Mouse (Mus musculus): ENCODE data around the gene Umodl1. TPM values are rescaled to one million over a fixed set of nuclear protein-coding genes. Genes with fewer than 3 reads are reported as not detected.

Gene Umodl1
- polyA plus RNA-seq, 1 experiment from 2014 or later = 0.44 TPM

DNA sequence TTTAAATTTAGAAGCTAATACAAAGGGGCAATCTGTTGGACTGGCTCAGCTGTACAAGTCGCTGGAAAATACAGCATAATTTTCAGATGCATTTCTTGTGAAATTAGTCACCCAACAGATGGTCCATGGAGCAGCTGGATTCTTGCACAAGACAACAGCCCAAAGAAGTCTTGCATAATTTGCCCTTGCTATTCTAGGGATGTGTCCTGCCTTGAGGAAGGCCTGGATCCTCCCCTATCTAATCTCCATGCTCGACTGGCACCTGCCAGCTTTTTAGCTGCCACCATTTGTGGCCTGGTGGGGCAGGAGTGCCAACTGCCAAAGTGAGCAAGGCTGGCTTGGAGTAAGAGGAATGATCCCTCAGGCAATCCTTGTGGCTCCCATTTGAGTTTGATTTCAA, 22.9 kb downstream of the Umodl1 start:
- no peak overlapping the region for H3K4me3 ChIP-seq (ENCODE audit: low read length)
- no peak overlapping the region for H3K9ac ChIP-seq (ENCODE audit: low read length)
- H3K27me3 ChIP-seq (ENCODE audit: control insufficient read depth, insufficient read depth, low read depth, low read length) = no peaks in the 10 kb centered on the region
- WGBS = 44% methylated on average over 2 of the region's 2 CpGs
- H3K27ac ChIP-seq (ENCODE audit: low read length) = no peak overlapping the region
- peaks cover 7% of the 10 kb centered on the region for H3K4me1 ChIP-seq (replicated peaks; ENCODE audit: control insufficient read depth, insufficient read depth, low read length)
- no peak overlapping the region for H3K4me2 ChIP-seq (ENCODE audit: low read depth, low read length)
- no peaks in the 10 kb centered on the region for H3K9me3 ChIP-seq (ENCODE audit: control insufficient read depth, low read length)
- no peak; the same call in 1 of the 2 replicates for ATAC-seq (ENCODE audit: low read depth)
- H3K36me3 ChIP-seq (ENCODE audit: control insufficient read depth, insufficient read depth, low read length) = no peaks in the 10 kb centered on the region

DNA sequence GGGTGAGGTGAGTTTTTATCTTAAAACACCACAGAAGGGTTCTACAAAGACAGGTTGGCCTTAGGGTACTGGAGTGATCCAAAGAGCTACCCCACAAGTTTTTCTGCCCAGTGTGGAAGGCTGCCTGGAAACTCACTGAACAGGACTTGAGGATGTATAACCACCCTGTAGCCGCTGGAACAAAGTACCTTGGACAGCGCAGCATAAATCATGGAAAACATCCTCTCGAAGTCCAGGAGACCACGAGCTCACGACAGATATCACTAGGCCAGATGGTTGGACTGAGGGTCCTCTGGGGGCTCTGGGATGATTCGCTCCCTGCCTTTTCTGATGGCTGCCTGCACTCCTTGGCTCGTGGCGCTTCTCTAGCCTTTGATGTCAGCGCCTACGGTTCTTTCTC, 24.1 kb downstream of the Umodl1 start:
- WGBS = 55% methylated on average over 10 of the region's 10 CpGs
- peaks cover 6% of the 10 kb centered on the region for H3K4me1 ChIP-seq (replicated peaks; ENCODE audit: control insufficient read depth, insufficient read depth, low read length)
- no peaks in the 10 kb centered on the region for H3K27me3 ChIP-seq (ENCODE audit: control insufficient read depth, insufficient read depth, low read depth, low read length)
- no peak overlapping the region for H3K4me2 ChIP-seq (ENCODE audit: low read depth, low read length)
- H3K9ac ChIP-seq (ENCODE audit: low read length) = no peak overlapping the region
- H3K9me3 ChIP-seq (ENCODE audit: control insufficient read depth, low read length) = no peaks in the 10 kb centered on the region
- no peak for ATAC-seq (ENCODE audit: low read depth)
- H3K36me3 ChIP-seq (ENCODE audit: control insufficient read depth, insufficient read depth, low read length) = no peaks in the 10 kb centered on the region
- no peak overlapping the region for H3K27ac ChIP-seq (ENCODE audit: low read length)
- H3K4me3 ChIP-seq (ENCODE audit: low read length) = no peak overlapping the region

DNA sequence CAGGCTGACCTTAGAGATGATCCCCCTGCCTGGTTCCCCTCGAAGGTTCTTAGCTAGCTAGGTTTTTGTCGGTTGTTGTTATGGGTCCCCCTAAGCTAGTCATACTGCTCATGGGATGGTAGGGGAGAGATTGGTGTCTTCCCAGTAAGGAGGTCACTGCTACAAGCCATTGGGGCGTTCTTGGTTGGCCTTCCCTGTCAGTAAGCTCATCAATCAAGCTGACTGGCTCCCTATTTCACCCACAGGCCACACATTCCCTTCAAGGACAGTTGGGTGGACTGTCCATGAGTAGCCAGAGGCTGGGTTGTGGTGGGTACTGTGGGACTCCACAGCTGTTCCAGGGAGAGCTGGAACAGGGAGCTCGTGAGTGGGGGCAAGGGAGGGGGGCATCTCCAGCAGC, 29.1 kb downstream of the Umodl1 start:
- H3K4me1 ChIP-seq (replicated peaks; ENCODE audit: control insufficient read depth, insufficient read depth, low read length) = no peaks in the 10 kb centered on the region
- H3K9me3 ChIP-seq (ENCODE audit: control insufficient read depth, low read length) = no peaks in the 10 kb centered on the region
- ATAC-seq (ENCODE audit: low read depth) = no peak
- no peak overlapping the region for H3K4me3 ChIP-seq (ENCODE audit: low read length)
- H3K9ac ChIP-seq (ENCODE audit: low read length) = no peak overlapping the region
- WGBS = 41% methylated on average over 4 of the region's 4 CpGs
- H3K36me3 ChIP-seq (ENCODE audit: control insufficient read depth, insufficient read depth, low read length) = no peaks in the 10 kb centered on the region
- H3K27ac ChIP-seq (ENCODE audit: low read length) = no peak overlapping the region
- H3K4me2 ChIP-seq (ENCODE audit: low read depth, low read length) = no peak overlapping the region
- H3K27me3 ChIP-seq (ENCODE audit: control insufficient read depth, insufficient read depth, low read depth, low read length) = no peaks in the 10 kb centered on the region

DNA sequence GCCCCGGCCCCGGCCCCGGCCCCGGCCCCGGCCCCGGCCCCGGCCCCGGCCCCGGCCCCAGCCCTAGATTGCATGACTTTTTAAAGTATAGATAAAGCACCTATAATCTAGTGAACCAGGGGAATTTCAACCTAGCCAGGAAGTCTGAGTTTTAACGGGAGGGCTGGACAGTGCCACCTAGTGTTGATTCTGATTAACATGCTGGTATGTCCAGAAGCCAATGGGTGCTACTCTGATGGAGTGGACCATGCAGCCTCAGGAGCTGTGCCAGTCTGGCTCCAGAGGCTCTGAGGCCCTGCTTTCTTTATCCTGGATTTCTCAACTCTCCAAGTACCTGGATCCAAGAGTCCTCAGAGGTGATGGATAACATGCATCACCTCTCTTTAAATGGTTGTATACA, 35.8 kb downstream of the Umodl1 start:
- Histone ChIP-seq H3K27ac (ENCODE audit: low read length) (no peak overlapping the region), H3K4me3 (ENCODE audit: low read length) (no peak overlapping the region), H3K36me3 (ENCODE audit: control insufficient read depth, insufficient read depth, low read length) (no peaks in the 10 kb centered on the region), H3K9ac (ENCODE audit: low read length) (no peak overlapping the region), H3K9me3 (ENCODE audit: control insufficient read depth, low read length) (no peaks in the 10 kb centered on the region), H3K4me1 (replicated peaks; ENCODE audit: control insufficient read depth, insufficient read depth, low read length) (no peaks in the 10 kb centered on the region), H3K4me2 (ENCODE audit: low read depth, low read length) (no peak overlapping the region), H3K27me3 (ENCODE audit: control insufficient read depth, insufficient read depth, low read depth, low read length) (no peaks in the 10 kb centered on the region)
- 59% methylated on average over 10 of the region's 10 CpGs for WGBS
- no peak for ATAC-seq (ENCODE audit: low read depth)

DNA sequence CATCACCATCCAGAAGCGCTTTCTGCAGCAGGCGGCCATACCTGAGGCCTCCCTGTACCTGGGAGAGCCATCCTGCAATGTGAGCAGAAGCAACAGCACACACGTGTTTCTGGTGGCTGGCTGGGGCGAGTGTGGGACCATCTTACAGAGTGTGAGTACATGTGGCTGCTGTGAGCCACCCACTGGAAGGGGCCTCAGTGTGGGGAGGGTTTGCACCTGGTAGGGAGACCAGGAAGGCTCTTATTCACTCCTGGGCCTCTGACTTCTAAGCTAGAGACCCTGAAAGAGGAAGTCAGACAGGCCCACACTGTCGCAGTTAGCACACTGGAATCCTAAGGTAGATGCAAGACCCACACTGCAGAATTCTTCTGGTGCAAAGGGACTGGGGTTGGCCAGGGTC, 41.9 kb downstream of the Umodl1 start:
- H3K36me3 ChIP-seq (ENCODE audit: control insufficient read depth, insufficient read depth, low read length) = no peaks in the 10 kb centered on the region
- 64% methylated on average over 5 of the region's 5 CpGs for WGBS
- no peak overlapping the region for H3K27ac ChIP-seq (ENCODE audit: low read length)
- ATAC-seq (ENCODE audit: low read depth) = no peak
- no peaks in the 10 kb centered on the region for H3K4me1 ChIP-seq (replicated peaks; ENCODE audit: control insufficient read depth, insufficient read depth, low read length)
- H3K9ac ChIP-seq (ENCODE audit: low read length) = no peak overlapping the region
- no peaks in the 10 kb centered on the region for H3K27me3 ChIP-seq (ENCODE audit: control insufficient read depth, insufficient read depth, low read depth, low read length)
- H3K4me3 ChIP-seq (ENCODE audit: low read length) = no peak overlapping the region
- H3K9me3 ChIP-seq (ENCODE audit: control insufficient read depth, low read length) = no peaks in the 10 kb centered on the region
- no peak overlapping the region for H3K4me2 ChIP-seq (ENCODE audit: low read depth, low read length)

DNA sequence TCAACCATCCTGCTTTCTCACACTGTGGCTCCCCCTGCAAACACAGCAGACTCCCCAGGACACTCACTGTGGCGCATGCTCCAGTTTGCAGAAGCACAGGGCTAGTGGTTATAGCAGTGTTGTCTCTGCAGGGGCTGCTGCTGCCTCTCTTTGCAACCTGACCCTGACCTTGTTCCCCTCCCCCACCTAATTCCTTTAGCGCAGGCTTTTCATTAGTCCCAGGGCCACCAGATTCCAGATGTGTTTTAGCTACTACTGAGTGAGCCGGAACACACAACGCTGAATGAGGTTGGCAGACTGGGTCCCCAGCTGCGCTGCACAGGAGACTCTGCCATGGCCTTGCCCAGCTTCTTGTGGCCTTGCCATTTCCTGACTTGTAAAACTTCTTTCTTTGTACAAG, 46.5 kb downstream of the Umodl1 start:
- WGBS = 32% methylated on average over 5 of the region's 5 CpGs

DNA sequence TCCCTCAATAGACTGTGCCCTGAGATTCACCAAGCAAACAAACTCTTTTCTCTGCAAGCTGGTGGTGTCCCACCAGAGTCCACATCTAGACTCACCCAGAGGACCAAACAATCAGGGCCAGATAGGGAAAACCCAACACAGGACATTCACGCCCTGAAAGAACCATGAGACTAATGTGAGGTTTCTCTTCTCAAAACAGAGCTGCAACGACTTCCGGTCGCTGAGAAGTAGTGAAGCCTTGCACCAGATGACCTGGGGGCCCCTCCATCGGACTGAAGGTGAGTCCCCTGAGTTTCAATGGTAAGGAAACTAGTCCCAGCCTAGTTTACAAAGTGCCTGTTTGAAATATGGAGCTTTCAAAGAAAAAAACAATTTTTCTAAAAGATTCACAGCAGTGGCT, 48.2 kb downstream of the Umodl1 start:
- H3K9ac ChIP-seq (ENCODE audit: low read length) = no peak overlapping the region
- no peaks in the 10 kb centered on the region for H3K36me3 ChIP-seq (ENCODE audit: control insufficient read depth, insufficient read depth, low read length)
- no peak overlapping the region for H3K4me3 ChIP-seq (ENCODE audit: low read length)
- no peak for ATAC-seq (ENCODE audit: low read depth)
- no peaks in the 10 kb centered on the region for H3K27me3 ChIP-seq (ENCODE audit: control insufficient read depth, insufficient read depth, low read depth, low read length)
- H3K4me2 ChIP-seq (ENCODE audit: low read depth, low read length) = no peak overlapping the region
- H3K9me3 ChIP-seq (ENCODE audit: control insufficient read depth, low read length) = no peaks in the 10 kb centered on the region
- H3K4me1 ChIP-seq (replicated peaks; ENCODE audit: control insufficient read depth, insufficient read depth, low read length) = no peaks in the 10 kb centered on the region
- no peak overlapping the region for H3K27ac ChIP-seq (ENCODE audit: low read length)
- 79% methylated on average over 5 of the region's 5 CpGs for WGBS

More for the DNA sequence above, 46.5 kb downstream of the Umodl1 start:
- no peak overlapping the region for H3K4me2 ChIP-seq (ENCODE audit: low read depth, low read length)
- no peaks in the 10 kb centered on the region for H3K4me1 ChIP-seq (replicated peaks; ENCODE audit: control insufficient read depth, insufficient read depth, low read length)
- ATAC-seq (ENCODE audit: low read depth) = no peak
- no peak overlapping the region for H3K4me3 ChIP-seq (ENCODE audit: low read length)
- no peaks in the 10 kb centered on the region for H3K9me3 ChIP-seq (ENCODE audit: control insufficient read depth, low read length)
- H3K9ac ChIP-seq (ENCODE audit: low read length) = no peak overlapping the region
- H3K27ac ChIP-seq (ENCODE audit: low read length) = no peak overlapping the region
- H3K27me3 ChIP-seq (ENCODE audit: control insufficient read depth, insufficient read depth, low read depth, low read length) = no peaks in the 10 kb centered on the region
- H3K36me3 ChIP-seq (ENCODE audit: control insufficient read depth, insufficient read depth, low read length) = no peaks in the 10 kb centered on the region

DNA sequence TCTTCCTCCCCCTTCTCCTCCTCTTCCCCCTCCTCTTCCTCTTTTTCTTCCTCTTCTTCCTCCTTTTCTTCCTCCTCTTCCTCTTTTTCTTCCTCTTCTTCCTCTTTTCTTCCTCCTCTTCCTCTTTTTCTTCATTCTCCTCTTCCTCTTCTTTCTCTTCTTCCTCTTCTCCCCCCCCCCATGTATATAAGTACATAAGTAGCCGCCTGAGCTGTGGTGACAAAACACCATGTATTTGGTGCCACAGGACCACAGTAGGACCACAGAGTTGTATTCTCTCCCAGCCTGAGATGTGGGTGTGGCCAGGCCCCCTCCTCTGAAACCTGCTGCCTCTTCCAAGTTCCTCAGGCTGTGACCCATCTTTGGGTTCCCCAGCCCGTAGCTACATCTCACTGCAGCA, 50.8 kb downstream of the Umodl1 start:
- Histone ChIP-seq H3K9me3 (ENCODE audit: control insufficient read depth, low read length) (no peaks in the 10 kb centered on the region), H3K9ac (ENCODE audit: low read length) (no peak overlapping the region), H3K4me1 (replicated peaks; ENCODE audit: control insufficient read depth, insufficient read depth, low read length) (no peaks in the 10 kb centered on the region), H3K4me2 (ENCODE audit: low read depth, low read length) (no peak overlapping the region), H3K36me3 (ENCODE audit: control insufficient read depth, insufficient read depth, low read length) (no peaks in the 10 kb centered on the region), H3K4me3 (ENCODE audit: low read length) (no peak overlapping the region), H3K27me3 (ENCODE audit: control insufficient read depth, insufficient read depth, low read depth, low read length) (no peaks in the 10 kb centered on the region), H3K27ac (ENCODE audit: low read length) (no peak overlapping the region)
- 75% methylated on average over 2 of the region's 2 CpGs for WGBS
- ATAC-seq (ENCODE audit: low read depth) = no peak

DNA sequence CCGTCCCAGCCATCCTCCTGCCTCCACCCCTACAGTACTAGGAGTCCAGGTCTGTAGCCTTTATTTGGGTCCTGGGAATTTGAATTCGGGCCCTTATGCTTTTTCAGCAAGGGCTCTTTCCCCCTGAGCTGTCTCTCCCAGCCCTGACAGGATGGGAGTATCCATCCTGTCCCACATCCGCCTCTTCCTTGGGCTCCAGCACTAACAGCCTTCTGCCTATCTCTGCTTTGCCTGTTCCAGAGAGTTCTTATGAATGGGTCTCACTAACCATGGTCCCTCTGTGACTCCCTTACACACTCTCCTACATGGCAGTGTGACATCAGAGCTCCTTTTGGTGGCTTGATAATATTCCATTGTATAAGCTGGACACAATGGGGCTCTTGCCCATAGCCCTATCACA, 52.9 kb downstream of the Umodl1 start:
- no peak for ATAC-seq (ENCODE audit: low read depth)
- no peak overlapping the region for H3K27ac ChIP-seq (ENCODE audit: low read length)
- 73% methylated on average over 3 of the region's 3 CpGs for WGBS

DNA sequence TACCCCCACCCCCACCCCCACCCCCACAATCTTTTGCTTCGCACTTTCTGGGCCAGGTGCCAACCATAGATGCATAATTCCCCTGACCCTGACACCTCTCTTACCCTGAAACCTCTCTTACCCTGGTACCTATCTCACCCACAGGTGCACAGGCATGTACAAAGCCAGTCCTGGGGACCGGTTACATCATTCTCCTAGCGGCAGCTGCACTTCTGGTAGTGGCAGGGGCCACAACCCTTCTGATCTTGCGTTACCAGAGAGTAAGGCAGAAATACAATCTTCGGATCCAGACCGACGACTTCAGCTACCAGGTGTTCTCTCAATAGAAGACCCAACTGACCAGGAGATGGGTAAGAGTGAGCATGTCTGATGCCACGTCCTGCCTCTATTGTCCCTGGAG, 54.0 kb downstream of the Umodl1 start:
- Histone ChIP-seq H3K4me3 (ENCODE audit: low read length) (no peak overlapping the region), H3K36me3 (ENCODE audit: control insufficient read depth, insufficient read depth, low read length) (no peaks in the 10 kb centered on the region), H3K27ac (ENCODE audit: low read length) (no peak overlapping the region), H3K9me3 (ENCODE audit: control insufficient read depth, low read length) (no peaks in the 10 kb centered on the region), H3K9ac (ENCODE audit: low read length) (no peak overlapping the region), H3K27me3 (ENCODE audit: control insufficient read depth, insufficient read depth, low read depth, low read length) (no peaks in the 10 kb centered on the region), H3K4me2 (ENCODE audit: low read depth, low read length) (no peak overlapping the region), H3K4me1 (replicated peaks; ENCODE audit: control insufficient read depth, insufficient read depth, low read length) (no peaks in the 10 kb centered on the region)
- no peak for ATAC-seq (ENCODE audit: low read depth)
- WGBS = 66% methylated on average over 8 of the region's 8 CpGs

More for the DNA sequence above, 52.9 kb downstream of the Umodl1 start:
- H3K36me3 ChIP-seq (ENCODE audit: control insufficient read depth, insufficient read depth, low read length) = no peaks in the 10 kb centered on the region
- H3K4me3 ChIP-seq (ENCODE audit: low read length) = no peak overlapping the region
- H3K4me1 ChIP-seq (replicated peaks; ENCODE audit: control insufficient read depth, insufficient read depth, low read length) = no peaks in the 10 kb centered on the region
- no peak overlapping the region for H3K9ac ChIP-seq (ENCODE audit: low read length)
- H3K27me3 ChIP-seq (ENCODE audit: control insufficient read depth, insufficient read depth, low read depth, low read length) = no peaks in the 10 kb centered on the region
- H3K4me2 ChIP-seq (ENCODE audit: low read depth, low read length) = no peak overlapping the region
- no peaks in the 10 kb centered on the region for H3K9me3 ChIP-seq (ENCODE audit: control insufficient read depth, low read length)

Measured in lung, embryonic 16.5 days (tissue).